Mouse (Mus musculus) C2C12 (cell line): ENCODE results near the gene Ints13.

Source experiments
- CEBPB ChIP-seq: IDR thresholded peaks from one replicate; pipeline ENCODE4 v1.6.1; 2011; ENCODE audit warnings: low read depth, mild to moderate bottlenecking, control low read depth, moderate library complexity
- CTCF ChIP-seq: IDR thresholded peaks from one replicate; pipeline ENCODE4 v1.5.1; 2011; ENCODE audit not compliant: control insufficient read depth, insufficient read depth, insufficient read length
- MYOD1 ChIP-seq: IDR thresholded peaks from one replicate; pipeline ENCODE4 v1.6.1; 2011; ENCODE audit warnings: low read depth; ENCODE audit not compliant: control insufficient read depth, insufficient read length
- USF1 ChIP-seq: IDR thresholded peaks from one replicate; pipeline ENCODE4 v1.6.1; 2011; ENCODE audit warnings: low read depth, mild to moderate bottlenecking, control low read depth, moderate library complexity

GRCm38 (mm10) chr6:146515936-146516335, 61.7 kb downstream of the Ints13 start:
- TF ChIP-seq CTCF = no peak
- TF ChIP-seq USF1 = no peak
- TF ChIP-seq MYOD1 = no peak
- no peak for TF ChIP-seq CEBPB
